8 mouse cellular contexts compared by ENCODE assay signal in genomic region chr5:63936740-63937139, GRCm38 (mm10). TPM values are rescaled to one million over a fixed set of nuclear protein-coding genes. Genes with fewer than 3 reads are reported as not detected.
A peak's percentile ranks its signal among the peaks of the same experiment; 100 is the strongest.
DNase-seq lines count a peak whose midpoint lies in the region; ATAC-seq and TF ChIP-seq lines count a peak whose summit lies in the region.

No protein-coding gene starts in this region.

- 71% methylated on average over 6 of the region's 6 CpGs for WGBS in forebrain, postnatal 0 days

- H3K9ac ChIP-seq in forebrain, postnatal 0 days = no peak overlapping the region

- no peak overlapping the region for H3K4me2 ChIP-seq in forebrain, postnatal 0 days (ENCODE audit: low read depth)

- DNase-seq in 416B (ENCODE audit: low read depth) = peak; percentile 86
- peak; percentile 95 for DNase-seq in adrenal gland, adult 2 months
- peak; percentile 48 for DNase-seq in kidney, adult 9 months
- DNase-seq in lung, postnatal 14 days = peak; percentile 48
- no peak for DNase-seq in thymus, postnatal 10 days (ENCODE audit: low spot score in 2 of 2)
- DNase-seq in spleen, postnatal 10 days (ENCODE audit: low spot score in 2 of 2) = no peak
- no peak for DNase-seq in forebrain, postnatal 0 days
- no peak for DNase-seq in gastrocnemius, postnatal 14 days

- no peaks in the 10 kb centered on the region for H3K27me3 ChIP-seq in forebrain, postnatal 0 days (ENCODE audit: insufficient read depth, low read length)

- no peak for ATAC-seq in forebrain, postnatal 0 days

- H3K36me3 ChIP-seq in forebrain, postnatal 0 days (ENCODE audit: insufficient read depth) = no peaks in the 10 kb centered on the region

- intact Hi-C loops in gastrocnemius, postnatal 14 days (cut with DNase I; ENCODE audit: low total_unique reads) = no loop called here

- no peak overlapping the region for H3K4me3 ChIP-seq in forebrain, postnatal 0 days (ENCODE audit: low read depth, low read length)

- TF ChIP-seq CTCF in forebrain, postnatal 0 days (IDR thresholded peaks at IDR 0.05; ENCODE audit: low read depth) = no peak

- no peaks in the 10 kb centered on the region for H3K4me1 ChIP-seq in forebrain, postnatal 0 days (ENCODE audit: insufficient read depth)

- no peak overlapping the region for H3K27ac ChIP-seq in forebrain, postnatal 0 days (ENCODE audit: low read depth, low read length)

- no peaks in the 10 kb centered on the region for H3K9me3 ChIP-seq in forebrain, postnatal 0 days (ENCODE audit: low read length)

RNA-seq across cellular contexts. Expression of gene Rell1, which starts 32.0 kb away (rescaled TPM):
- 10 to 100 TPM; 53.6 to 69.5 TPM for total RNA-seq in adrenal gland, adult 2 months (2021)
- polyA plus RNA-seq in adrenal gland, adult 2 months (2012; rRNA removed) = 21.7 and 27.0 TPM in 2 replicates
- total RNA-seq in forebrain, postnatal 0 days (2014; rRNA removed) = 5.1 and 5.3 TPM in 2 replicates
- 9.6 and 11.2 TPM in 2 replicates for polyA plus RNA-seq in forebrain, postnatal 0 days (2015; fragmentation: Nextera tagmentation; extraction: Ambion mirVana)
- total RNA-seq in gastrocnemius, postnatal 14 days (2021) = 10 to 100 TPM; 12.4 to 13.0 TPM

Comparison
In these comparisons a context has a peak if more than half of its experiments do, and no peak if none do; other contexts are left out.
1. DNase-seq: peak in 416B (single experiment), adrenal gland, adult 2 months (single experiment), kidney, adult 9 months (single experiment) and lung, postnatal 14 days (single experiment); none in thymus, postnatal 10 days (0 of 2), spleen, postnatal 10 days (0 of 2), forebrain, postnatal 0 days (single experiment) and gastrocnemius, postnatal 14 days (single experiment).